Mouse (Mus musculus) testis, adult 10 weeks (tissue): ENCODE measurements around the gene Tmem88. TPM values are rescaled to one million over a fixed set of nuclear protein-coding genes. Genes with fewer than 3 reads are reported as not detected.

ENCODE experiments used
- polyA plus RNA-seq: library from polyadenylated mRNA; stranded (reverse); fragments of 350-450 nt; fragmentation: Illumina TruSeq; extraction: RNeasy Lipid Tissue Mini Kit (QIAGEN cat#74804); gene quantifications from one replicate; pipeline ENCODE4 v1.2.3, GENCODE M21; 2014; ENCODE audit warnings: low read depth, low replicate concordance

Gene Tmem88
- 0.13 TPM for polyA plus RNA-seq

GRCm38 (mm10) chr11:69398059-69398458 is at the start of gene Tmem88:
TSS of gene Tmem88 (minus strand) at chr11:69398234.

GRCm38 (mm10) chr11:69413221-69414181 is 15.5 kb upstream of the Tmem88 start, which contains the start of gene Kdm6b:
TSS of gene Kdm6b (minus strand) at chr11:69413675.

GRCm38 (mm10) chr11:69395235-69395633 is 2.8 kb downstream of the Tmem88 start, which contains the start of the genes Naa38 and Cyb5d1:
TSS of gene Naa38 (plus strand) at chr11:69395487.
TSS of gene Cyb5d1 (minus strand) at chr11:69395631.

GRCm38 (mm10) chr11:69369215-69369989 is 28.6 kb downstream of the Tmem88 start, which contains the start of gene Chd3:
TSS of gene Chd3 (minus strand) at chr11:69369406.

Other genes with a start within 250 kb of the Tmem88 start
- gene Alox12b, start 241.2 kb downstream of the Tmem88 start, polyA plus RNA-seq = not detected
- gene Alox8, start 200.4 kb downstream of the Tmem88 start, polyA plus RNA-seq = not detected
- 0.06 TPM for gene Gucy2e, start 161.2 kb downstream of the Tmem88 start, polyA plus RNA-seq
- gene Cntrob, start 74.5 kb downstream of the Tmem88 start, polyA plus RNA-seq = 13.3 TPM
- gene Trappc1, start 74.3 kb downstream of the Tmem88 start, polyA plus RNA-seq = 24.6 TPM
- gene Kcnab3, start 72.0 kb downstream of the Tmem88 start, polyA plus RNA-seq = 4.8 TPM
- gene Rnf227, start 57.8 kb downstream of the Tmem88 start, polyA plus RNA-seq = 20.7 TPM
- gene Chd3, start 28.8 kb downstream of the Tmem88 start, polyA plus RNA-seq = 8.0 TPM
- 48.5 TPM for gene Naa38, start 2.7 kb downstream of the Tmem88 start, polyA plus RNA-seq
- gene Cyb5d1, start 2.6 kb downstream of the Tmem88 start, polyA plus RNA-seq = 33.5 TPM
- 0.98 TPM for gene Kdm6b, start 15.4 kb upstream of the Tmem88 start, polyA plus RNA-seq
- 10.4 TPM for gene Dnah2, start 150.9 kb upstream of the Tmem88 start, polyA plus RNA-seq
- gene Efnb3, start 162.0 kb upstream of the Tmem88 start, polyA plus RNA-seq = 0.48 TPM
- gene Wrap53, start 182.0 kb upstream of the Tmem88 start, polyA plus RNA-seq = 1.1 TPM
- gene Trp53, start 182.1 kb upstream of the Tmem88 start, polyA plus RNA-seq = 2.5 TPM
- 23.7 TPM for gene Atp1b2, start 207.7 kb upstream of the Tmem88 start, polyA plus RNA-seq
- 2.6 TPM for gene Shbg, start 219.7 kb upstream of the Tmem88 start, polyA plus RNA-seq
- 6.7 TPM for gene Sat2, start 223.8 kb upstream of the Tmem88 start, polyA plus RNA-seq
- 16.0 TPM for gene Fxr2, start 234.8 kb upstream of the Tmem88 start, polyA plus RNA-seq